Mouse (Mus musculus): ENCODE data around the gene Tpsg1.

- TF ChIP-seq CTCF (IDR thresholded peaks at IDR 0.05; ENCODE audit: low read depth) = no peak
- no peak for TF ChIP-seq EP300 (IDR thresholded peaks at IDR 0.05; ENCODE audit: low read depth)
Observed at GRCm38 (mm10) chr17:25401491-25401890, 32.4 kb downstream of the Tpsg1 start.

Data from liver, postnatal 0 days (tissue).